In the genomic region with DNA sequence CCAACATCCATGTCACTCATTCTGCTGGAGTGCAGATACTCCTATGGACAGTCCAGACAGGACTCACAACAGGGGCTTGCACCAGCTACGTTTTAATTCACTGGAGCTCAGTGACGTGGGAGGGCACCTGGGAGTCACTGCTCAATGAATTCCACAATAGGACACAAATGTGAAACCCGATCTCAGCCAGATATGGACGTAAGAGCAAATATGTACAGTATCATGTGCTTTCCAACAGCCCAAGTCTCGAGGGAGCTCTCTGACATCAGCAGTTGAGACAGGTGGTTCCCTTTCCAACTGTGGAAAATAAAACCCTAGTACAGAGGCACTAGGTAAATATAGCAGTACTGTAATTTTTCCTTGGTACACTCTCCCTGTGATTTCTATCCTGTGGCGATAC, we compare ENCODE assay signal across 8 mouse cellular contexts. TPM values are rescaled to one million over a fixed set of nuclear protein-coding genes. Genes with fewer than 3 reads are reported as not detected.
A peak's percentile ranks its signal among the peaks of the same experiment; 100 is the strongest.
DNase-seq lines count a peak whose midpoint lies in the region; ATAC-seq and TF ChIP-seq lines count a peak whose summit lies in the region.

TSS of gene Ppargc1a (minus strand) at position 68 of the 400 bp plus-strand sequence.

- no peak for TF ChIP-seq EP300 in liver, postnatal 0 days (IDR thresholded peaks at IDR 0.05; ENCODE audit: low read depth)

- no peaks in the 10 kb centered on the region for H3K27me3 ChIP-seq in liver, postnatal 0 days (ENCODE audit: insufficient read depth, low read length)
- no peaks in the 10 kb centered on the region for H3K27me3 ChIP-seq in liver, embryonic 12.5 days (replicated peaks)
- H3K27me3 ChIP-seq in hindbrain, embryonic 16.5 days (replicated peaks; ENCODE audit: control insufficient read depth, insufficient read depth, low read length): no peaks in the 10 kb centered on the region
- H3K27me3 ChIP-seq in neural tube, embryonic 15.5 days (replicated peaks): no peaks in the 10 kb centered on the region
- no peaks in the 10 kb centered on the region for H3K27me3 ChIP-seq in liver, embryonic 11.5 days (replicated peaks; ENCODE audit: control insufficient read depth, insufficient read depth, low read length)

- 0 out of 2 replicates have a peak, but pooled peaks have one; percentile 31 for ATAC-seq in liver, postnatal 0 days
- no peak for ATAC-seq in liver, embryonic 12.5 days
- peak; percentile 45; the same call in 1 of the 2 replicates for ATAC-seq in hindbrain, embryonic 16.5 days
- no peak for ATAC-seq in neural tube, embryonic 15.5 days (ENCODE audit: low FRiP score)
- ATAC-seq in liver, embryonic 11.5 days (replicated peaks; ENCODE audit: low FRiP score): no peak; the same call in 1 of the 2 replicates

- H3K9ac ChIP-seq in liver, postnatal 0 days (replicated peaks): no peak within 1 kb of the TSS
- H3K9ac ChIP-seq in liver, embryonic 12.5 days: no peak within 1 kb of the TSS
- H3K9ac ChIP-seq in hindbrain, embryonic 16.5 days (ENCODE audit: low read depth, low read length): no peak within 1 kb of the TSS
- H3K9ac ChIP-seq in neural tube, embryonic 15.5 days (replicated peaks): no peak within 1 kb of the TSS
- no peak within 1 kb of the TSS for H3K9ac ChIP-seq in liver, embryonic 11.5 days (ENCODE audit: low read depth, low read length)

- H3K9me3 ChIP-seq in liver, postnatal 0 days (ENCODE audit: low read length): no peaks in the 10 kb centered on the region
- H3K9me3 ChIP-seq in liver, embryonic 12.5 days (replicated peaks): no peaks in the 10 kb centered on the region
- H3K9me3 ChIP-seq in hindbrain, embryonic 16.5 days (ENCODE audit: control insufficient read depth, low read length): no peaks in the 10 kb centered on the region
- no peaks in the 10 kb centered on the region for H3K9me3 ChIP-seq in neural tube, embryonic 15.5 days (replicated peaks)
- H3K9me3 ChIP-seq in liver, embryonic 11.5 days (ENCODE audit: control insufficient read depth, low read length): no peaks in the 10 kb centered on the region

- no peaks in the 10 kb centered on the region for H3K36me3 ChIP-seq in liver, postnatal 0 days (replicated peaks; ENCODE audit: insufficient read depth, low read length)
- no peaks in the 10 kb centered on the region for H3K36me3 ChIP-seq in liver, embryonic 12.5 days
- no peaks in the 10 kb centered on the region for H3K36me3 ChIP-seq in hindbrain, embryonic 16.5 days (ENCODE audit: control insufficient read depth, insufficient read depth, low read length)
- H3K36me3 ChIP-seq in neural tube, embryonic 15.5 days: no peaks in the 10 kb centered on the region
- H3K36me3 ChIP-seq in liver, embryonic 11.5 days (ENCODE audit: control insufficient read depth, insufficient read depth, low read length): no peaks in the 10 kb centered on the region

- H3K4me1 ChIP-seq in liver, postnatal 0 days (ENCODE audit: insufficient read depth): no peaks in the 10 kb centered on the region
- H3K4me1 ChIP-seq in liver, embryonic 12.5 days: no peaks in the 10 kb centered on the region
- H3K4me1 ChIP-seq in hindbrain, embryonic 16.5 days (ENCODE audit: control insufficient read depth, insufficient read depth, low read depth, low read length): no peaks in the 10 kb centered on the region; the same call in 1 of the 2 replicates
- peaks cover 12% of the 10 kb centered on the region for H3K4me1 ChIP-seq in neural tube, embryonic 15.5 days
- no peaks in the 10 kb centered on the region for H3K4me1 ChIP-seq in liver, embryonic 11.5 days (replicated peaks; ENCODE audit: control insufficient read depth, insufficient read depth, low read length)

- no peak within 1 kb of the TSS for H3K4me3 ChIP-seq in liver, postnatal 0 days (ENCODE audit: low read depth, low read length)
- H3K4me3 ChIP-seq in liver, embryonic 12.5 days: no peak within 1 kb of the TSS
- no peak within 1 kb of the TSS for H3K4me3 ChIP-seq in hindbrain, embryonic 16.5 days (ENCODE audit: low read length)
- no peak within 1 kb of the TSS for H3K4me3 ChIP-seq in neural tube, embryonic 15.5 days (replicated peaks)
- H3K4me3 ChIP-seq in liver, embryonic 11.5 days (ENCODE audit: low read depth, low read length): no peak within 1 kb of the TSS

- H3K4me2 ChIP-seq in liver, postnatal 0 days (ENCODE audit: low read depth, low read length): no peak within 1 kb of the TSS
- H3K4me2 ChIP-seq in liver, embryonic 12.5 days: no peak within 1 kb of the TSS
- H3K4me2 ChIP-seq in hindbrain, embryonic 16.5 days (ENCODE audit: low read length): peak within 1 kb of the TSS; percentile 28
- H3K4me2 ChIP-seq in neural tube, embryonic 15.5 days: peak within 1 kb of the TSS; percentile 11; the same call in 1 of the 2 replicates
- no peak within 1 kb of the TSS for H3K4me2 ChIP-seq in liver, embryonic 11.5 days

- DNase-seq in adrenal gland, adult 2 months: no peak
- no peak for DNase-seq in adrenal gland, adult (ENCODE audit: inconsistent age in 2 of 2, low spot score in 1 of 2)
- DNase-seq in liver, postnatal 0 days: no peak
- no peak for DNase-seq in right cerebral cortex, adult 2 months (ENCODE audit: low spot score in 2 of 2)
- no peak for DNase-seq in liver, embryonic 11.5 days (ENCODE audit: low spot score)

- WGBS in liver, postnatal 0 days (ENCODE audit: insufficient replicate concordance): 45% methylated on average over 6 of the region's 6 CpGs
- 48% methylated on average over 6 of the region's 6 CpGs for WGBS in liver, embryonic 12.5 days (ENCODE audit: insufficient replicate concordance)
- WGBS in hindbrain, embryonic 16.5 days: 42% methylated on average over 6 of the region's 6 CpGs
- 47% methylated on average over 6 of the region's 6 CpGs for WGBS in neural tube, embryonic 15.5 days
- 62% methylated on average over 6 of the region's 6 CpGs for WGBS in liver, embryonic 11.5 days

- no peak for TF ChIP-seq CTCF in liver, postnatal 0 days (IDR thresholded peaks at IDR 0.05; ENCODE audit: low read depth)

- no peak within 1 kb of the TSS for H3K27ac ChIP-seq in liver, postnatal 0 days (ENCODE audit: low read depth)
- no peak within 1 kb of the TSS for H3K27ac ChIP-seq in liver, embryonic 12.5 days
- H3K27ac ChIP-seq in hindbrain, embryonic 16.5 days (ENCODE audit: low read depth, low read length): 0 out of 2 replicates have a peak within 1 kb of the TSS, but pooled peaks have one; percentile 12
- H3K27ac ChIP-seq in neural tube, embryonic 15.5 days (replicated peaks): no peak within 1 kb of the TSS
- H3K27ac ChIP-seq in liver, embryonic 11.5 days (ENCODE audit: low read depth, low read length): no peak within 1 kb of the TSS

RNA-seq across cellular contexts. Expression of gene Ppargc1a, which starts in this region (rescaled TPM):
- 10 to 100 TPM; 12.1 to 28.2 TPM for total RNA-seq in adrenal gland, adult 2 months (2021)
- 0.43 and 0.56 TPM in 2 replicates for polyA plus RNA-seq in adrenal gland, adult 2 months (2012; rRNA removed)
- 4.4 and 7.1 TPM in 2 replicates for polyA plus RNA-seq in liver, postnatal 0 days (2015; fragmentation: Nextera tagmentation; extraction: Ambion mirVana)
- 2.2 and 2.5 TPM in 2 replicates for polyA plus RNA-seq in liver, embryonic 12.5 days (2016; fragmentation: Nextera tagmentation; extraction: Ambion mirVana)
- 13.3 and 21.6 TPM in 2 replicates for polyA plus RNA-seq in hindbrain, embryonic 16.5 days (2015; fragmentation: Nextera tagmentation; extraction: Ambion mirVana)
- 18.0 and 19.7 TPM in 2 replicates for polyA plus RNA-seq in neural tube, embryonic 15.5 days (2015; fragmentation: Nextera tagmentation; extraction: Ambion mirVana)
- 3.2 and 3.4 TPM in 2 replicates for polyA plus RNA-seq in liver, embryonic 11.5 days (2014; fragmentation: Nextera tagmentation; extraction: Ambion mirVana)

Comparison
In these comparisons a context has a peak if more than half of its experiments do, and no peak if none do; other contexts are left out.
1. ATAC-seq: peak in liver, postnatal 0 days (single experiment) and hindbrain, embryonic 16.5 days (single experiment); none in liver, embryonic 12.5 days (single experiment), neural tube, embryonic 15.5 days (single experiment) and liver, embryonic 11.5 days (single experiment).
2. H3K4me2 ChIP-seq: peak in hindbrain, embryonic 16.5 days (single experiment) and neural tube, embryonic 15.5 days (single experiment); none in liver, postnatal 0 days (single experiment), liver, embryonic 12.5 days (single experiment) and liver, embryonic 11.5 days (single experiment).